Mouse (Mus musculus) intestine, embryonic 16.5 days (tissue): Measurements from ENCODE around the gene Ube2e3. TPM values are rescaled to one million over a fixed set of nuclear protein-coding genes. Genes with fewer than 3 reads are reported as not detected.

Source experiments
- ATAC-seq: fragments of 200-750 bp; cut with Nextera tagmentation; 2 replicates; pipeline ENCODE4 v1.8.0; 2017; ENCODE audit warnings: moderate TSS enrichment, moderate library complexity
- H3K27ac ChIP-seq: fragments of 300-500 bp; sonication (generic); 2 replicates; pipeline ENCODE4 v1.5.1; 2014; ENCODE audit warnings: mild to moderate bottlenecking, low read length
- H3K27me3 ChIP-seq: fragments of 300-500 bp; sonication (generic); replicated peaks from 2 replicates; pipeline ENCODE4 v1.6.1; 2014; ENCODE audit warnings: low read length, control low read depth, mixed read lengths; ENCODE audit not compliant: control insufficient read depth, insufficient read depth
- H3K36me3 ChIP-seq: fragments of 300-500 bp; sonication (generic); 2 replicates; pipeline ENCODE4 v1.6.1; 2014; ENCODE audit warnings: low read length, control low read depth; ENCODE audit not compliant: control insufficient read depth, insufficient read depth
- H3K4me1 ChIP-seq: fragments of 300-500 bp; sonication (generic); 2 replicates; pipeline ENCODE4 v1.6.1; 2014; ENCODE audit warnings: low read length, control low read depth, mixed read lengths; ENCODE audit not compliant: control insufficient read depth, insufficient read depth
- H3K4me2 ChIP-seq: fragments of 300-500 bp; sonication (generic); 2 replicates; pipeline ENCODE4 v1.6.1; 2014; ENCODE audit warnings: low read depth, low read length, control low read depth
- H3K4me3 ChIP-seq: fragments of 300-500 bp; sonication (generic); 2 replicates; pipeline ENCODE4 v1.5.1; 2014; ENCODE audit warnings: mild to moderate bottlenecking, low read length
- H3K9ac ChIP-seq: fragments of 300-500 bp; sonication (generic); 2 replicates; pipeline ENCODE4 v1.6.1; 2014; ENCODE audit warnings: low read depth, low read length
- H3K9me3 ChIP-seq: fragments of 300-500 bp; sonication (generic); 2 replicates; pipeline ENCODE4 v1.6.1; 2016; ENCODE audit warnings: low read length, control low read depth; ENCODE audit not compliant: control insufficient read depth
- whole genome bisulfite sequencing: fragments of 180-500 bp; shearing (Covaris S2); extraction: QIAGEN DNeasy Blood & Tissue Kit; methylation state at CpG from one replicate; pipeline ENCODE4 v1.1.7; 2014; 5-methylcytosine and 5-hydroxymethylcytosine counted together
- polyA plus RNA-seq: library from polyadenylated mRNA; unstranded; fragments of >200 nt; fragmentation: Nextera tagmentation; extraction: Ambion mirVana; gene quantifications from 2 replicates; pipeline ENCODE4 v1.2.1, GENCODE M21; 2015

Ube2e3 gene
- polyA plus RNA-seq, 1 experiment from 2014 or later = 84.7 TPM

GRCm38 (mm10) chr2:78922980-78923674 is 55.2 kb downstream of the Ube2e3 start:
- Histone ChIP-seq H3K4me1 (0 out of 2 replicates have a peak, but pooled peaks cover 2% of the 10 kb centered on the region), H3K36me3 (0 out of 2 replicates have a peak, but pooled peaks cover 3% of the 10 kb centered on the region), H3K4me2 (no peak overlapping the region), H3K9me3 (no peaks in the 10 kb centered on the region), H3K27ac (no peak overlapping the region), H3K9ac (no peak overlapping the region), H3K4me3 (no peak overlapping the region), H3K27me3 (no peaks in the 10 kb centered on the region)
- ATAC-seq = no peak
- 75% methylated on average over 6 of the region's 6 CpGs for WGBS

GRCm38 (mm10) chr2:78925807-78926206 is 57.9 kb downstream of the Ube2e3 start:
- Histone ChIP-seq H3K9ac (no peak overlapping the region), H3K27ac (no peak overlapping the region), H3K9me3 (no peaks in the 10 kb centered on the region), H3K4me3 (no peak overlapping the region), H3K27me3 (no peaks in the 10 kb centered on the region), H3K4me2 (no peak overlapping the region), H3K36me3 (0 out of 2 replicates have a peak, but pooled peaks cover 3% of the 10 kb centered on the region), H3K4me1 (0 out of 2 replicates have a peak, but pooled peaks cover 2% of the 10 kb centered on the region)
- 45% methylated on average over 1 of the region's 1 CpGs for WGBS
- ATAC-seq = no peak

DNA sequence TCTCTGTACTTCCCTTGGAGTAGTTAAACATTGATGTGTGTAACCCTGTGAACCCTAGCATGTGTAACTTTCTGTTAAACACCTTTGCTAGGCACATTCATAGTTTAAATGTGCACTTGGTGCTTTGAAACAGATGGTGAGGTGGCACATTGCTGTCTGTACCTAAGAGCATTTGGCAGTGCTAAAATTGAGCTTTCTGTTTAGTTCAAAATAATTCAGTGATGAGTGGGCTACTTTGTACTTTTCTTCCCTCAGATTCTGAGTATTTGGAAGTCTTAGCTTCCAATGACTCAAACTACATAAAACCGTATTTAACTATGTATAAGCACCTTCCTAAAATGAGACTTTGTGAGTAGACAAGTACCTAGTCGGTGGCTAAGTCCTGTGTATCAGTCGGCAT is 59.7 kb downstream of the Ube2e3 start:
- H3K27me3 ChIP-seq = no peaks in the 10 kb centered on the region
- no peak for ATAC-seq
- H3K9ac ChIP-seq = no peak overlapping the region
- WGBS = 63% methylated on average over 3 of the region's 3 CpGs
- H3K4me1 ChIP-seq = 0 out of 2 replicates have a peak, but pooled peaks cover 2% of the 10 kb centered on the region
- no peak overlapping the region for H3K4me3 ChIP-seq
- no peak overlapping the region for H3K27ac ChIP-seq
- no peak overlapping the region for H3K4me2 ChIP-seq
- H3K9me3 ChIP-seq = no peaks in the 10 kb centered on the region
- 0 out of 2 replicates have a peak, but pooled peaks cover 2% of the 10 kb centered on the region for H3K36me3 ChIP-seq

- 54% methylated on average over 5 of the region's 5 CpGs for WGBS
- H3K4me2 ChIP-seq = no peak overlapping the region
- no peaks in the 10 kb centered on the region for H3K9me3 ChIP-seq
- H3K36me3 ChIP-seq = no peaks in the 10 kb centered on the region
- no peak overlapping the region for H3K9ac ChIP-seq
- H3K27me3 ChIP-seq = no peaks in the 10 kb centered on the region
- ATAC-seq = no peak
- 0 out of 2 replicates have a peak, but pooled peaks cover 2% of the 10 kb centered on the region for H3K4me1 ChIP-seq
- no peak overlapping the region for H3K27ac ChIP-seq
- no peak overlapping the region for H3K4me3 ChIP-seq
These were observed 60.2 kb downstream of the Ube2e3 start for GRCm38 (mm10) chr2:78928080-78928479.

DNA sequence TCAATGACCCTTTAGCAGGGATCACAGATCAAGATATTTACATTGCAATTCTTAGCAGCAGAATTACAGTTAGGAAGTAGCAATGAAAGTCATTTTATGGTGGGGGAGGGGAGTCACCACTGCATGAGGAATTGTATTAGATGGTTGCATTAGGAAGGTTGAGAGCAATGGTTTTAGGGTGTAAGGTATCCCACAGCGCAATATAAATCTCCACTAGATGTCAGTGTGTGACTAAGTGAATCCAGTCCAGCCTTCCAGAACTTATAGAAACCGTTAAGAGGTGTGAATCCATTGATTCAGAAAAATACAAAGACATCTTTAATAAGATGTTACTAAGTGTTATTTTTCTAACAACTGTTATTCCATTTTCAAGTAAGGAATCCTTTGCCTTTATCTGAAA is 63.4 kb downstream of the Ube2e3 start:
- H3K4me2 ChIP-seq = no peak overlapping the region
- H3K9me3 ChIP-seq = no peaks in the 10 kb centered on the region
- 46% methylated on average over 2 of the region's 2 CpGs for WGBS
- H3K9ac ChIP-seq = no peak overlapping the region
- H3K27me3 ChIP-seq = no peaks in the 10 kb centered on the region
- H3K4me3 ChIP-seq = no peak overlapping the region
- 0 out of 2 replicates have a peak, but pooled peaks cover 2% of the 10 kb centered on the region for H3K4me1 ChIP-seq
- H3K27ac ChIP-seq = no peak overlapping the region
- H3K36me3 ChIP-seq = no peaks in the 10 kb centered on the region
- ATAC-seq = no peak

DNA sequence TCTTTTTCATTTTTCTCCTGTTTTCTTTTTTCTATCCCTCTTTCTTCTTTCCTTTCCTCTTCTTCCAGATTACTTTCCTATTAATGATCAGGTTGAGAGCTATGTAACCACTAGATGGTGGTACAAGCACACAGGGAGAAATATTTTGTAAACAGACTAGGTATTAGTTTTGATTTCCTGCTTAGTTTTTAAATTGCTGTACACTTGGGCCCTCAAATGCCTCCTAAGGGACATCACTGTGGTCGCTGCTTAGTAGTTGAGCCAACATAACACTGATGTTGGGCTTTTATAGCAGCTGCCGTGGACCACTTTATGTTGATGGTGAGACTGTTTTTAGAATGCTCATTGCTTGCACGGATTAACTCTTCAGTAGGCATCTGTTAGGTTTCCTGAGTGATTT is 91.5 kb downstream of the Ube2e3 start:
- Histone ChIP-seq H3K27me3 (no peaks in the 10 kb centered on the region), H3K4me3 (no peak overlapping the region), H3K9ac (no peak overlapping the region), H3K4me1 (0 out of 2 replicates have a peak, but pooled peaks cover 6% of the 10 kb centered on the region), H3K4me2 (no peak overlapping the region), H3K36me3 (no peaks in the 10 kb centered on the region), H3K27ac (no peak overlapping the region), H3K9me3 (no peaks in the 10 kb centered on the region)
- 25% methylated on average over 3 of the region's 3 CpGs for WGBS
- no peak for ATAC-seq

GRCm38 (mm10) chr2:78960288-78960687 is 92.4 kb downstream of the Ube2e3 start:
- WGBS = 53% methylated on average over 5 of the region's 5 CpGs
- H3K9me3 ChIP-seq = no peaks in the 10 kb centered on the region
- no peak overlapping the region for H3K4me3 ChIP-seq
- ATAC-seq = 0 out of 2 replicates have a peak, but pooled peaks have one; percentile 21
- no peak overlapping the region for H3K4me2 ChIP-seq
- H3K4me1 ChIP-seq = 0 out of 2 replicates have a peak, but pooled peaks cover 6% of the 10 kb centered on the region
- no peaks in the 10 kb centered on the region for H3K27me3 ChIP-seq
- H3K36me3 ChIP-seq = no peaks in the 10 kb centered on the region
- no peak overlapping the region for H3K27ac ChIP-seq
- no peak overlapping the region for H3K9ac ChIP-seq

- Histone ChIP-seq H3K27ac (no peak overlapping the region), H3K9me3 (no peaks in the 10 kb centered on the region), H3K4me1 (0 out of 2 replicates have a peak, but pooled peaks cover 6% of the 10 kb centered on the region), H3K27me3 (no peaks in the 10 kb centered on the region), H3K36me3 (no peaks in the 10 kb centered on the region), H3K4me3 (no peak overlapping the region), H3K9ac (no peak overlapping the region), H3K4me2 (no peak overlapping the region)
- WGBS = 64% methylated on average over 7 of the region's 7 CpGs
- ATAC-seq = no peak
These were observed 93.1 kb downstream of the Ube2e3 start for GRCm38 (mm10) chr2:78961023-78961422.

GRCm38 (mm10) chr2:78961580-78961979 is 93.7 kb downstream of the Ube2e3 start:
- no peaks in the 10 kb centered on the region for H3K36me3 ChIP-seq
- WGBS = 26% methylated on average over 7 of the region's 7 CpGs
- H3K9ac ChIP-seq = no peak overlapping the region
- no peaks in the 10 kb centered on the region for H3K27me3 ChIP-seq
- H3K9me3 ChIP-seq = no peaks in the 10 kb centered on the region
- H3K4me1 ChIP-seq = 0 out of 2 replicates have a peak, but pooled peaks cover 6% of the 10 kb centered on the region
- no peak overlapping the region for H3K4me2 ChIP-seq
- ATAC-seq = no peak
- no peak overlapping the region for H3K27ac ChIP-seq
- H3K4me3 ChIP-seq = no peak overlapping the region
